Mouse (Mus musculus) neutrophil, adult 5-6 weeks (primary cell): ENCODE results near the gene Rassf5. TPM values are rescaled to one million over a fixed set of nuclear protein-coding genes. Genes with fewer than 3 reads are reported as not detected.
"Not testable (repeated sequence)": the region's sequence is repeated elsewhere in the genome, so short reads cannot be mapped to it uniquely, and the experiment has no call there.

Experiments used
- ATAC-seq: fragments of 151-379, 151-347 bp; 2 replicates; pipeline ENCODE4 v1.8.0; 2017; ENCODE audit warnings: mild to moderate bottlenecking, moderate TSS enrichment; ENCODE audit not compliant: insufficient number of reproducible peaks, poor library complexity, low FRiP score, severe bottlenecking; ENCODE audit errors: extremely low read depth
- total RNA-seq: library from RNA; stranded (forward); fragments of 200-1000 nt; gene quantifications from 2 replicates; pipeline ENCODE4 v1.2.3, GENCODE M21; 2017

Rassf5 gene
- total RNA-seq, 1 experiment from 2014 or later = 204 TPM

DNA sequence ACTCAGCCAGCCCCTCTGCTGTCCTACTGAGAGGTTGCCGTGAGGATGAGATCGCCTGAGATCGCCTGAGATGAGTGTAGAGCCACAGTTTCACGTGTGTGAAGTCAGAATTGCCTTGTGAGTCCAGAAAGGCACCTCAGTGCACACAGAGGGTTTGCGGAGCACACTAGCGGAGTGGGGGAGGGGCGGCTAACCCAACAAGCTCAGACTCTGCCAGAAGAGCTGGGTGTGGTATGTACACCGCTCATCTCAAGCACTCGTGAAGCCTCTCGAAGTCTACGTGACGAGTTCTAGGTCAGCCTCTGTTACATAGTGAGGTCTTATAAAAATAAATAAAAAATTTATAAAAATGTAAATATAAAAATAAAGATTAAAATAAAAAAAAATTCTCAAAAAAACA, 18.8 kb upstream of the Rassf5 start:
- ATAC-seq = no peak

DNA sequence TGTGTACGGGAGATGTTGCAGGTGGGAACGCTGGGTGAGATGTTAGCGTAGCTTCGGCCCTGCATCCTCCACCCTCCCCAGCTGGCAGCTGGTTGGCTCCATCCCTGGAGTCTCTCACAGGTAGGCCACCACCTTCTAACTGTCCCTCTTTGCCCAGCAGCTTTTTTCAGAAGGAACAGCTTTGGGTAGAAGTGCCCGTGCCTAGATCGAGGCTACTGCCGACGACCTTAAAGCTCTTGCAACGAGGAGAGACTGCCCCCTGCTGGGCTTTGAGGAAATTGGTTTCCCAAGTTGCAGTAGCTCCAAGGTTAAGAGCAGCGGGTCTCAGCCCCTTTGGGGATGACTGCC, 15.2 kb upstream of the Rassf5 start:
- ATAC-seq = peak; percentile 57

DNA sequence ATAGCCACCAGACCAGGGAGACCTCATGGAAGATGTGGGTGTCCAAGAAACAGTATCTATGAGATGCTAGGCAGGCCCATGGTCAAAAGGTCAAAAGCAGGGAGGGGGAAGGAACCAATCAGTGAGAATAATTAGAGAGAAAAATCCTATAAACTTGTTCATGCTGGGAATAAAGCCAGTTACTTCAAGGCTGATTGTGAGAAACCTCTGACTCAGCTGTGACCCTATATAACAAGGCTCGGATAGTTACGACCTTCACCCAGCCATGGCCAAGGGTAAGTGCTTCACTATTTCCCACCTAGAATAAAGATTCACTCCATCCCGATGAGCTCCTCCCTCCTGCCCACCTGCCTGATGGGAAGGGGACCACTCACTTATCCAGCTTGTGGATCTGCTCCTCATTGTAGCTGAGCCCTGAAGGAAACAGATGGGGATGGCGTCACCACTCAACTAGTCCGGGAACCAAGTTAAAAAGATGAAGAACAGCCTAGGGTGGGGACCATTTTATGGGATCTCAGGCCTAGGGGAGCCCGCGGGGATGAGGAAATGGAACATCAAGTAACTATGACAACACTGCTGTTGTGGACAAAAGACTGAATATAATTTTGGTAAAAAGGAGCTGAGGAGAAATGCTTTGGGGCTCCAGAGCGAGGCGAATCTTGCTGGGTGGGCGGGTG, 14.7 kb upstream of the Rassf5 start:
- ATAC-seq = no peak

DNA sequence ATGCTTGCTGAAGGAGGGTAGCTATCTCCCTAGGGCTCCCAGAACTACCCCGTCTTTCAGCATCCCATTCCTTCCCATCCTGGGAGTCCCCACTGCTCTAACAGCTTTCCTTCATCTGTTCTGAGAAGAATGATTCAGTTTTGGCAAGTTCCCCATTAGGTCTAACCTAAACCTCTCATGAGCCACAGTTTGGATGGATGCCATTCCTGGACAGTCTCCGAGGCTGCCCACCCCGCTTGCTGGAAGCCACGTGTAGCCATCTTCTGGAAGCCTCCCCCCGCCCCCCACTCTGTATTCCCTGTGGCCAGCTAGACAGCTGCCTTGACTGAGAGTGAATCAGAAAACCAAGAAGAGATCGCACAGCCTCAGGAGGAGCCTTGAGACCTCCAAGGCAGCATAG, 12.2 kb upstream of the Rassf5 start:
- no peak for ATAC-seq

DNA sequence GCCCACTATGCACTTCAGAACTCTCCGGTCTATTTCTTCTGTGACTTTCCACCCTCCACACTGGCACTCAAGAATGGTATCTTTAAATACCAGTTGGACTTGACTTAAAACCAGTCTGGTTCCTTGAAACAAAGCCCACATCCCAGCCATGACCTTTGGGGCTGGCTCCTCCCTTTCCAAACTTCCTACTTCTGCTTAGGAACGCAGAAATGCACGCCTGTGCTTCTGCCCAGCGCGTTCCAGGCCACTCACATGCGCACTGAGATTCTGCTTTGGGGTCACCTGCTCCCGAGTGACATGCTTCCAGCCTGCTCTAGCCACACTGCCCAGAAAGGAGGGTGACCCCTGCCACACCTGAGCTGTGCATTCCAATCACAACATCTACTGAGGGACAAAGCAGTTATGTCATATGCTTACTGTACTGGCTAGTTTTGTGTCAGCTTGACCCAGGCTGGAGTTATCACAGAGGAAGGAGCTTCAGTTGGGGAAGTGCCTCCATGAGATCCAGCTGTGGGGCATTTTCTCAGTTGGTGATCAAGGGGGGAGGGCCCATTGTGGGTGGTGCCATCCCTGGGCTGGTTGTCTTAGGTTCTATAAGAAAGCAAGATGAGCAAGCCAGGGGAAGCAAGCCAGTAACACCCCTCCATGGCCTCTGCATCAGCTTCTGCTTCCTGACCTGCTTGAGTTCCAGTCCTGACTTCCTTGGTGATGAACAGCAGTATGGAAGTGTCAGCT, 7.6 kb upstream of the Rassf5 start:
- ATAC-seq = not testable (repeated sequence)

DNA sequence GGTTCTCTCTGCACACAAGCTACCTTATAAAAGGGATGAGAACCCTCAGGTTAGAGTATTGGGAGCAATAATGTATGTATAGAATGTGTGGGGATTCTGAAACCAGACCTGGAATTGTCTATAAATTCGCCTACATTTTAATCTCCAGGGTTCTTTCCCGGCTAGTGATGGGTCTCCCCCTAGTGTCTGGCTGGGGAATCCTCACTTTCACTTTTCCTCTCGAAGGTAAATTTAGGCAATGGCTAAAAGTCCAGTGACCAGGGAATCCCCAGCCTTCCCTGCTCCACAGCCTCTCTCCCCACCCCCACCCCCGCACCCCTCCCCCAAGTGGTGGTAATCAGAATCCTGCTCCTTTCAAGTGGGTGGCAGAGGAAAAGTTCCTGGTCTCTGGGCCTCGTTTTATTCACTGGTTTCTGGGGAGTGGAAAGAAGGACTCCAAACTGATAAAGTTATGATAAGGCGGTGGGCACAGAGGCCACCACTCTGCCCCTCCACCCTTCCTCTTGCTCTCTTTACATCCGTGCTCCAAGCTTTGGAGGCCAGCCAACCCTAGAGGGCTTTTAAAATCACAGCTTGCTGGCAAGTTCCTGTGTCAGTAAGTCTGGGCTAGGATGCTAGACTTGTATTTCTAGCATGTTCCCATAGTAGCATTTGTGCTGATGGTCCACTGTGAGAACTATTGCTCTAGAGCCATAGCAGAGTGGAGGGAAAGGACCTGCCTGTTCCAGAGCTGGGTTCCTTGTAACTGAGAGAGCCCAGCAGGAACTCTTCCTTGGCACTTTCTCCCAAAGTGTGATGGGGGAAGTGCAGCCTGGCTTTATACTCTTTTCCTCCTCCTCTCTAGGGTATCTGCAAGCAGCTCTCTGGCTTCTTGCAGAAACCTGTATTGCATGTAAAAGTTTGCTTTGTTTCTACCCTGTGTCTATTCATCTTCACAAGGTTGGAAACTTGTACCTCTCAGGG, 1.7 kb upstream of the Rassf5 start:
- no peak for ATAC-seq

DNA sequence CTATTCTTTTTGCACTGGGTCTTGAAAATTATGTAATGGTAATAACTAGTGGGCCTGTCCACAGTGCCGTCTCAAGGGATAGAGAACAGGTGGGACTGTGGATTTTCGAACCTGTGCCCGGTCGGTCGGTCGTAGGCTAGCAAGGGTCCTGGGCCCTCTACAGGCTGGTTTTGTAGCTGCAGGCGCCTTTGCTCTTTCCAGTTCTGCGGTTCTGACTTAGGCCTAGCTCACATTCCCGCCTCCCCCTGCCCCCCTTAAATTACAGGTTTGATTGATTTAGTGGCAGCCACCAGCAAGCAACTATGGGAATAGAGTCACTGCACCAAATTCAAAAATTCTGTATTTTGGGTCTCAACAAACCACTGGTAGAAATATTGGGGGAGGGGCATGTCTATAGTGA, 868 bp upstream of the Rassf5 start:
- ATAC-seq = peak; percentile 51; the same call in 1 of the 2 replicates

DNA sequence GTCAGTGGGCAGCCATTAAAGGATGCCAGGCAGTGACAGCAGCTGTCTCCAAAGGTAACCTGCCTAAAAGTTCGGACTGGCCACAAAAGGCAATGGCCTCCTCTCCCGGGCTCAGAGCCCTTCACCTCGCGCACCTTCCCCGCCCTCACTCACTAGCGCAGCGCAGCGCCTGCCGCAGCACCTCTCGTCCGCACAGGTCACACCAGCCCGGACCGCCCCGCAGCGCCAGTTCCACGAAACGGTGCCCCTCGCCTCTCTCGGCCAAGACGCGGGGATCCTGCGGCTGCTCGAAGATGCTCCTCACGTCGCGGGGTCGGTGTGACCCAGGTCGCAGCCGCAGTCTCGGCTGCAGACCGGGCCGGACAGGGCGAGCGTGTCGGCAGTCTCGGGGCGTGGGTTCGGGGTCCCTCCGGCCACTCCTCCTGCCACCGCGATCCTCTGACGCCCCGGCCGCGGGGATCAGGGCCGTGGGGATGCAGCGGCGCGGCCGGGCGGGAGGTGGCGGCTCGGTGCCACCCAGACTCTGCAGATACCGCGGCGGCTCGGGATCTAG, 446 bp downstream of the Rassf5 start:
- no peak for ATAC-seq

DNA sequence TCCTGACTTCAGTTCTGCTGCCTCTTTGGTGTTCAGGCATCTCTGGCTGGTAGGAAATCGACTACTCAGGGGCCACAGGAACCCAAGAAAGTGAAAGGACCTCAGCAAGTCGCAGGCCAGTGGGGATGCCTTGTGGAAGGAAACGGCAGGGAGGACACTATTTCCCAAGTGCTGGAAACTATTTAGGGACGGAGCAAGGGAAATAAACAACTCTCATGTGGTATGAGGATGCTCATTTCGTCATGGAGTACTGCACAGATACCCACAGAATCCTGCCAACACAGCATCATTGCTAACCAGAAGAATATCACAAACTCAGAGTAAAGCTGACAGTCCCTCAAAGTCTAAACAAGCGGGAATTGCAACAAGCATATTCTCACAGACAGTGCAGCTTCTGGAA, 2.1 kb downstream of the Rassf5 start:
- no peak for ATAC-seq

DNA sequence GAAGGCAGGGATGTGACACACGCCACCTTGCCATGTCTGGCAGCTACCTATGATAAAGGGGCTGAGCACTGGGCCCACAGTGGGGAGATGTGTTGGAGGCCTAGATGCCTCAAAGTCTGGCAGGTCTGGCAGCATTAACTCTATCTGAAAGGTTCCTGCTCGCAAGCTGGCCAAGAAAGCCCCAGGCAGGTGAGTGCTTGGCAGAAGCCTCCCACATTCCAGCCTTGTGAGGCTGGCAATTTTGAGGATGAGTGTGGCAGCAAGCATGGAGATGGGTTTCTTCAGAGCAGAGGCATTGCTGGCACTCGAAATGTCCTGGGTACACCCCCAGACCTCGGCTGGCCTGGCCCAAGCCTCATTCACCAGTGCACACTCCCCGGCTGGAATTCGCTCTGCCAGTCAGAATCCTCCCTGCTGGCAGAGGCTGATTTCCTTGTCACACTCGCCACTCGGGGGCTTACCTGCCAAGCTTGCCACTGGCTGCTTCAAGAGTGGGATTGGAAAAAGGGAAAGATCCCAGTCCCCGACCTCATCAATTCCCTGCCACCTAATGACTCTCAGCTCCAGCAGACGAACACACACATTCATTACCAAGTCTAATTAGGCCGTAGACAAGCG, 5.4 kb downstream of the Rassf5 start:
- ATAC-seq = no peak

DNA sequence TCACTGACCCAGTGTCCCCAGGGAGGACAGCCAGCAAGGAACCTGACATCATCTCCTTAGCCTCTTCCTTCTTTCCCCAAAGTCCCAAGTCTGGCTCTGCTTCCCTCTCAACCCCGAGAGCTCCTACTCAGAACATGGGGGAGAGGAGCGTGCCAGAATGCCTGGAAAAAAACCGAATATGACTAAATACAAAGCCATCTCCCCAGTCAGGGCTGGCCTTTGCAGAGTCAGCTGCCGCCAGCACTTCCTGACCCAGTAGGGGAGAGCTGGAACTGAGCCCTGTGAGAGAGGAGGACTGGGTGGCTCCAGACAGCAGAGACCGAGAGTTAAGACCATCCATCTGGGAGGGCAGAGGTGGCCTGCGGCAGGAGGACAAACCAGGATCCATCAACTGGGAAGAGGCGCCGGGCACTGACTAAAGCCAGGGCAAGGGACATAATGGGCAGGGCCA, 6.1 kb downstream of the Rassf5 start:
- ATAC-seq = no peak

DNA sequence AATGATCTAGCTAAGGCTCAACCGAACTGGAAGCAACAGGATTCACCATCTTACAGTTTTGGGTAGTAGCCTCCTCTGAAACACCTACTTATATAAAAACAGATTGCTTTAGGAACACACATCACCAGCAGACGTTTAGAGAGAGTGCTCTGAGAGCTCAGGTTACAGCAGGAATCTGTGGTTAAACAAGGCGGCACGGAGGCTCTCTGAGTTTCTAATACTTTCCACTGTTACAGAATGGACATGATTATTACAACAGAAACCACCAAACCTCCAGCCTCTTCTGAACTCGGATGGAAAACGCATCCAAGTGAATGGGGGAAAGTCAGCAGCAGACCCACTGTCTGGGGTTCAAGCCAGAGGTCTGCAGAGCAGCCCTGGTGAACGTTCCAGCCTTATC, 9.0 kb downstream of the Rassf5 start:
- no peak for ATAC-seq

DNA sequence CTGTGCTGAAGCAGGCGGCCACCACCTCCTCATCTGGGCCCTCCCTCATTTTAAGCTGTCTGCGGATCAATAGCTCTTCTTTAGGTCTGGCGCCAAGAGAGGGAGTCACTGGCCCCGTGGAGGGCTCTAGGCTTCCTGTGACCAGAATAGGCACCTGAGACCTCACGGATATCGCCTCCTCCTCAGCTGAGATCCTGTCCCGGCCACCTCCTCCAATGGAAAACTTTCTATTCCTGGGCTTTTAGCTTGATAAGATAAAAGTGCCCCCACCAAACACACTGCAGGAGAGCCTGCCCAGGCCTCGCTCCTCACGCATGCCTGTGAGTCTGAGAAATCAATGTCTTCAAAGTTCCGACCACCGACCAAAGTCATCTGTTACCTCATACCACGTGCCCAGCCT, 11.5 kb downstream of the Rassf5 start:
- ATAC-seq = no peak

DNA sequence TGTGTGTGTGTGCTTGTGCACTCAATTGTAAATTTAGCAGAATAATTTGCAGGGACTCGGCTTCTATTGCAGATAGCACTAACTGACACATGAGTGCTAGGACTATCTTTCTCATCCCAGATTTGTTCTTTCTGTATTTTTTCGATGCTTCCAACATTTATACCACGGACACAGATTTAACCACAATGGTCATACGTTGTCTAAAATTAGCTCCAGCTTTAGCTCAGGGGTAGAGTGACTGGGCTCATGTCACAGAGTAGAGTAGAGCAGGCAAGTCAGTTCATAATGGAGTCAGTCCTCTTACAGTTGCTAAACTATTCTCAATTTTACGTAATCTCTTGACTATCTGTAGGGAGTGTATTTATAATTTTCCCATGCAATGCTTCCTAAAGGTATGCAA, 16.4 kb downstream of the Rassf5 start:
- no peak for ATAC-seq

DNA sequence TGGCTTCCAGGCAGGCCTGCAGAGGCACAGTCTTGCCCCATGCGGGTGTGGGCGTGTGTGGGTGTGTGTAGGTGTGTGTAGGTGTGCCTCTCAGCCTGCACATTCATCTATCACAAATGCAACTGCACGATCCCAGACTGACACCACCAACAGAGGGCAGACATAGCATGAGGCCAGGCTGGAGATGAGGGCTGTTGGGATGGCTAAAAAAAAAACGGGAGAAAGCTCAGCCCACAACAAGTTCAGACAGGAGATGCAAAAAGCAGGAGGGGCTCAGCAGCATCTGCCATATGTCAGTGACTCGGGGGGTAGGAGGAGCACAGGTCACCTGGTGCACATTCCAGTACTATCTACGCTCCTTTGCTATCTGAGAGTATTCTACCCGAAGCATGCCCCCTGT, 16.8 kb downstream of the Rassf5 start:
- ATAC-seq = no peak

DNA sequence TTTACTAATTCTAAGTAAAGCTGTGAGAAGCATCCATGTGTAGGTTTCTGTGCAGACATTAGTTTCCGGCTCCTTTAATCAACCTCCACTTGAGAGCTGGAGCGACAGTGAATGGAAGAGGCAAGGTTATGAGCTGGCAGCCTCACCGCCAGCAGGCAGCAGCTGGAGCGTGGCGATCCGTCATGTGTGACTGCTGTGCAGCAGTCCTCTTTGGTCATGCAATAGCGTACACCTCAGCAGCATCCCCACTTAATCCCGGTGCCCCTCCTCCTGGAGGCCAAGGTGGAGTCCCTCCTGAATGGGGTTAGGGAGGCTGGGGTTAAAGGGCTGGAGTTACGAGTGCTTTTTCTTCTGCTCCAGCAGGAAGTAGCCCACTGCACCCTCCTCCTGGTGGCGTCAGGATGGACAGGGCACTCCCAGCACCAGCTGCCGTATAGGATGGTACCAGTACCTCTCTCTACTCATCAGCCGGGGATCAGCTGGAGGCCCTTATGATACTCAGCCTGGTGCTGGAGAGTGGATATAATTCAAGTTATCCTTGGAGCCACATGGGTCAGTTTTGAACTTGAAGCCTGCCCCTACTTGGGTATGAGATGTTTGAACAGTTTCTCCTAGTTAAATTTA, 20.1 kb downstream of the Rassf5 start:
- no peak for ATAC-seq

DNA sequence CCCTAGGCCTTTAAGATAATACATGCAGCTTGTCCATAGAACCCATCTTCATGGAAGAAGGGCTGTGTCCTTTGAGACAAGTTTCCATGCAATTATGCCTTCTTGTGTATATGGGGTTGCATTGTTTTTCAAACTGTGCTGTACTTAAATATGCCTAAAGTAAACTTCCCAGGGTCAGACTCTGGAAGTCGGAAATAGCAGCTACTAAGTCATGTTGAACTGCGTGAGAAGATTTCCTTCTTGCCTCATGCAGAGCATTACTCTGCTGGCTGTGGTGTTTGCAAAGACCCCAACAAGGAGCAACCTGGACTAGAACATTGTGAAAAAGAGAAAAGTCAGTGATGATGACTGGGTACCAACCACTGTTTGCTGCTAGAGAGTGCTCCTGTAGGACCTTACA, 21.7 kb downstream of the Rassf5 start:
- no peak for ATAC-seq

DNA sequence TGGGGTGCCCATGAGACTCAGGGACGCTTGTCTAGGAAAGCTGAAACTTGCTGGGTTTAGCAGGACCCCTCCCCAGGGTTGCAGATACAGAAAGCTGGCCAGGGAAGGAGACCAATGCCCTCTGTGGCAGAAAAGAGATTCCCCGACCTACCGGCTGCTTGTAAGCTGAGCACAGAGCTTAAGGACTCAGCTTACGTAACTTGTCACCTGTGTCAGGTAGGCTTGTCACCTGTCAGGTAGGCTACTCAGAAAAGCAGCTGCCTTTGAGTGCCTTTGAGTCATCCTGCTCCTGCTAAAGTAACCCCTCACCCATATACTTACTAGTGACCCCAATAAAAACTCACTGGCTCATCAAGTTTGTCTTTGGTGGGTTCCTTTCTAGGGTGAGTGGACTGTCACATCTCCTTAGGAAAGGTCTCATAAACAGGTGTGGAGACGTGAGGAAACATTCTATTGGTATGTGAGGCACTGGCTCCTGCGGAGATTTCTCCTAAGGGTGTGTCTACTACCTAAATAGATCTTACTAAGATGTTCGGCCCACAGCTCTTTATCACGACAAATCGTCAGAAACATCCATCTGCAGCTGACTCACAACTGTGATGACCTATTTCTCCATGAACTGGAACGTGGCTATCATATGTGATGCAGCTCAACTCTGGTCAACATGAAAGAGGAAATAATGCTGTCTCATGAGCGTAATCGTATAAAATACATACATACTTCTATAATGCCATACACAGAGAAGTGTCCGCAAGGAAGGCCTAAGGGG, 23.1 kb downstream of the Rassf5 start:
- ATAC-seq = no peak
